Mouse (Mus musculus) spleen, postnatal 36 days (tissue): ENCODE results near the gene Tmem131.
A peak's percentile ranks its signal among the peaks of the same experiment; 100 is the strongest.

Experiments
- DNase-seq, 2 experiments: peaks; one replicate each; pipeline ENCODE4 v3.0.0; 2022; ENCODE audit warnings: low spot score in 2 of 2, mixed read lengths in 1 of 2

Gene Tmem131

GRCm38 (mm10) chr1:36943653-36944052, at the start of gene Tmem131:
Gene Tmem131 (minus strand): TSS chr1:36943666.
- no peak for DNase-seq

- no peak for DNase-seq
These were observed 45.1 kb upstream of the Tmem131 start for GRCm38 (mm10) chr1:36988561-36988960.

GRCm38 (mm10) chr1:36988161-36988560, 44.7 kb upstream of the Tmem131 start:
- peak; percentile 62 to 73 for DNase-seq

GRCm38 (mm10) chr1:36987172-36988148, 44.0 kb upstream of the Tmem131 start:
- DNase-seq: peak; percentile 74 to 81

GRCm38 (mm10) chr1:36986396-36987160, 43.1 kb upstream of the Tmem131 start:
- DNase-seq: no peak

GRCm38 (mm10) chr1:36985896-36986295, 42.4 kb upstream of the Tmem131 start:
- no peak for DNase-seq

- DNase-seq: no peak
These were observed 40.9 kb upstream of the Tmem131 start for GRCm38 (mm10) chr1:36984406-36984805.

GRCm38 (mm10) chr1:36983754-36984153, 40.3 kb upstream of the Tmem131 start:
- no peak for DNase-seq

GRCm38 (mm10) chr1:36982191-36982961, 38.9 kb upstream of the Tmem131 start:
- DNase-seq: no peak

- no peak for DNase-seq
These were observed 33.3 kb upstream of the Tmem131 start for GRCm38 (mm10) chr1:36976770-36977169.

GRCm38 (mm10) chr1:36970918-36971617, 27.6 kb upstream of the Tmem131 start:
- no peak for DNase-seq

- DNase-seq: no peak
These were observed 22.4 kb upstream of the Tmem131 start for GRCm38 (mm10) chr1:36965831-36966230.

- no peak for DNase-seq
These were observed 19.1 kb upstream of the Tmem131 start for GRCm38 (mm10) chr1:36962379-36963176.

- peak; percentile 75 to 77 for DNase-seq
These were observed 17.2 kb upstream of the Tmem131 start for GRCm38 (mm10) chr1:36960509-36961222.

GRCm38 (mm10) chr1:36949591-36950184, 6.2 kb upstream of the Tmem131 start:
- no peak for DNase-seq

GRCm38 (mm10) chr1:36947448-36947847, 4.0 kb upstream of the Tmem131 start:
- DNase-seq: peak; percentile 30 to 42

GRCm38 (mm10) chr1:36940381-36940762, 3.1 kb downstream of the Tmem131 start:
- DNase-seq: peak; percentile 58 to 59

GRCm38 (mm10) chr1:36939506-36940380, 3.7 kb downstream of the Tmem131 start:
- DNase-seq: peak; percentile 92 to 94
